8 mouse cellular contexts compared by ENCODE assay signal in the genomic region with DNA sequence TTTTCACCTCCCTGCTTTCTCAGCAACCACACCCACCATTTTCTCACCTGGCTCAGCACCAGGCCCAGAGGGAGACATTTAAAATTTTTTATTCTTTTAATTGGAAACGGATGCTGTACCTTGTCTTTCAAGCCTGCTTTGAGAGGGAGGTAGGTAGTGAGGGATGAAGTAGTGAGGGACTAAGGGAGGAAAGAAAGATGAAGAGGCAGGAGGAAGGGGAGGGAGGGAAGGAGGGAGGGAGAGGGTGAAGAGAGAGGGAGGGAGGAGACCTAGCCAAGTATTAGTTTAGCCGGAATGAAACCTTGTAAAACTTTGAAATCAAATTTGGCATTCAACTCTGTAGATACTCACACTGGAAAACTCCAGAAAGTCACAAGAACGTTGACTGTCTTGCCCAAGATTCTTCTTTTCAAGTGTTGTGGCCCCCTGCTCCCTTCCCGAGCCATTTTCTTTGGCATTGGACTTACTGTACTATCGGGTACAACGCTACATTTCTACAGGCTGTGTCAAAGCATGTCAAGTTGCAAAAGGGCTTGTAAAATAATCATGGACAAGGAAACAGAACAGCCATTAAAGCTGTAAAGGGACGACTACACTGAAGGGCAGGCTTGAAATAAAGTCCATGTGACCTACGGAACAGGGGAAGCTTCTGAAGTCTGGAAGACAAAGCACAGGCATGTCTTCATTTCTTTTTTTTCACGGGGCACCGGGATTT.
DNase-seq lines count a peak whose midpoint lies in the region; ATAC-seq and TF ChIP-seq lines count a peak whose summit lies in the region.
"Had no signal": no experiment of that assay in that cellular context is flagged by ENCODE, and none has a peak within 500 bp of the region (broad histone marks: within the 10 kb centered on the region; RNA-seq: fewer than 3 reads in every experiment).

No protein-coding gene starts in this region.

- H3K9ac ChIP-seq in lung, embryonic 15.5 days, result no peak overlapping the region
- H3K9ac ChIP-seq in forebrain, embryonic 13.5 days, result no peak overlapping the region
- H3K9ac ChIP-seq in stomach, embryonic 15.5 days, result no peak overlapping the region

- 43% methylated on average over 10 of the region's 10 CpGs for WGBS in lung, embryonic 15.5 days
- 53% methylated on average over 10 of the region's 10 CpGs for WGBS in lung, adult 2 months
- WGBS in forebrain, embryonic 13.5 days, result 14% methylated on average over 10 of the region's 10 CpGs
- 36% methylated on average over 10 of the region's 10 CpGs for WGBS in limb, embryonic 10.5 days
- WGBS in stomach, embryonic 15.5 days, result 47% methylated on average over 10 of the region's 10 CpGs

- H3K4me1 ChIP-seq in lung, embryonic 15.5 days, result peaks cover 24% of the 10 kb centered on the region
- 0 out of 2 replicates have a peak, but pooled peaks cover 4% of the 10 kb centered on the region for H3K4me1 ChIP-seq in lung, adult 2 months (ENCODE audit: control insufficient read depth, insufficient read depth, low read length)
- peaks cover 26% of the 10 kb centered on the region for H3K4me1 ChIP-seq in forebrain, embryonic 13.5 days
- H3K4me1 ChIP-seq in limb, embryonic 10.5 days, result peaks cover 26% of the 10 kb centered on the region
- peaks cover 10% of the 10 kb centered on the region; the same call in 1 of the 2 replicates for H3K4me1 ChIP-seq in stomach, embryonic 15.5 days

- no peak for TF ChIP-seq CTCF in lung, adult 2 months (IDR thresholded peaks at IDR 0.05; ENCODE audit: insufficient read depth, low read length)

- TF ChIP-seq POLR2A in lung, adult 2 months (IDR thresholded peaks at IDR 0.05; ENCODE audit: borderline replicate concordance, extremely low read depth, low read depth, low read length), result no peak

- H3K4me2 ChIP-seq in lung, embryonic 15.5 days, result peak overlapping the region; percentile 27
- peak overlapping the region; percentile 42 for H3K4me2 ChIP-seq in forebrain, embryonic 13.5 days
- peak overlapping the region; percentile 25 for H3K4me2 ChIP-seq in stomach, embryonic 15.5 days

- no peak for DNase-seq in lung, adult 2 months
- no peak for DNase-seq in limb, embryonic 10.5 days (ENCODE audit: low spot score)
- DNase-seq: thymus, postnatal 36 days had no signal

- H3K9me3 ChIP-seq in lung, embryonic 15.5 days, result no peaks in the 10 kb centered on the region
- no peaks in the 10 kb centered on the region for H3K9me3 ChIP-seq in forebrain, embryonic 13.5 days (replicated peaks)
- no peaks in the 10 kb centered on the region for H3K9me3 ChIP-seq in limb, embryonic 10.5 days (replicated peaks)
- no peaks in the 10 kb centered on the region for H3K9me3 ChIP-seq in stomach, embryonic 15.5 days

- H3K36me3 ChIP-seq in lung, embryonic 15.5 days, result no peaks in the 10 kb centered on the region
- no peaks in the 10 kb centered on the region for H3K36me3 ChIP-seq in forebrain, embryonic 13.5 days (ENCODE audit: poor library complexity, severe bottlenecking)
- no peaks in the 10 kb centered on the region for H3K36me3 ChIP-seq in limb, embryonic 10.5 days
- no peaks in the 10 kb centered on the region for H3K36me3 ChIP-seq in stomach, embryonic 15.5 days

- H3K4me3 ChIP-seq in lung, embryonic 15.5 days, result no peak overlapping the region
- no peak overlapping the region for H3K4me3 ChIP-seq in lung, adult 2 months (replicated peaks; ENCODE audit: extremely low read depth, low read depth, low read length)
- H3K4me3 ChIP-seq in forebrain, embryonic 13.5 days, result peak overlapping the region; percentile 7; the same call in 1 of the 2 replicates
- H3K4me3 ChIP-seq in limb, embryonic 10.5 days, result no peak overlapping the region
- no peak overlapping the region for H3K4me3 ChIP-seq in stomach, embryonic 15.5 days (replicated peaks)

- H3K27me3 ChIP-seq in lung, embryonic 15.5 days, result no peaks in the 10 kb centered on the region
- H3K27me3 ChIP-seq in forebrain, embryonic 13.5 days, result no peaks in the 10 kb centered on the region
- no peaks in the 10 kb centered on the region for H3K27me3 ChIP-seq in limb, embryonic 10.5 days (ENCODE audit: low read depth, poor library complexity, severe bottlenecking)
- H3K27me3 ChIP-seq in stomach, embryonic 15.5 days (replicated peaks), result no peaks in the 10 kb centered on the region

- H3K27ac ChIP-seq in lung, embryonic 15.5 days, result peak overlapping the region; percentile 77
- H3K27ac ChIP-seq in forebrain, embryonic 13.5 days, result peak overlapping the region; percentile 84
- H3K27ac ChIP-seq in limb, embryonic 10.5 days, result peak overlapping the region; percentile 88
- H3K27ac ChIP-seq in stomach, embryonic 15.5 days, result peak overlapping the region; percentile 21; the same call in 1 of the 2 replicates

- ATAC-seq in lung, embryonic 15.5 days (ENCODE audit: borderline replicate concordance, extremely low read depth, low FRiP score, low TSS enrichment), result no peak
- ATAC-seq in forebrain, embryonic 13.5 days, result peak; percentile 46; the same call in 1 of the 2 replicates
- no peak for ATAC-seq in stomach, embryonic 15.5 days (ENCODE audit: insufficient read depth, low FRiP score, low read depth)
- ATAC-seq in cerebellum, adult (ENCODE audit: insufficient number of reproducible peaks, low FRiP score, low TSS enrichment), result no peak
- no peak for ATAC-seq in inflammation-experienced regulatory T-cells, adult 6 months

Comparison
In these comparisons a context has a peak if more than half of its experiments do, and no peak if none do; other contexts are left out.
1. H3K27ac ChIP-seq: peak in every context shown above with its lines; median percentile 88 in limb, embryonic 10.5 days; 84 in forebrain, embryonic 13.5 days; 77 in lung, embryonic 15.5 days; 21 in stomach, embryonic 15.5 days.